Comparison of ENCODE assay signal across 8 mouse cellular contexts in the genomic region with DNA sequence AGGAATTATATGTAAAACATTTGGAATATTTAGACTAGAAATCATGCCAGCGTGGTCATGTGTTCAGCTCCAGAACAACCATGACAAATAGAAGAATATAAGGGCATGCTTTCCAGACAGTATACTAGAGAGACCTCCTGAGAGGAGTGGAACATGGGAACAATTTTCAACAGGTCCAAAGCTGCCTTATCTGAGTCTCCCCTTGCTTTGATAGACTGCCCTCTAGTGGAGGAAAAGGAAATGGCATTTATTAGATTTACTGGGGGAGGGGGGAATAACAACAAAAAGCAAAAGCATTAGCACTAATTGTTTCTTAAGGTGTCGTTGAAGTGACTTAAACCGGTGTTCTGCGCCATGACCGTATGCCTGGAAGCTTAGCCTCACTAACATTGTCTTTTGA. TPM values are rescaled to one million over a fixed set of nuclear protein-coding genes. Genes with fewer than 3 reads are reported as not detected.
A peak's percentile ranks its signal among the peaks of the same experiment; 100 is the strongest.
DNase-seq lines count a peak whose midpoint lies in the region; ATAC-seq and TF ChIP-seq lines count a peak whose summit lies in the region.

No protein-coding gene starts in this region.

- no peak for TF ChIP-seq POLR2A in lung, adult 2 months (IDR thresholded peaks at IDR 0.05; ENCODE audit: borderline replicate concordance, extremely low read depth, low read depth, low read length)

- DNase-seq in forebrain, postnatal 0 days: peak; percentile 78
- no peak for DNase-seq in forebrain, embryonic 10.5 days (ENCODE audit: extremely low spot score, low spot score)
- no peak for DNase-seq in lung, adult 2 months
- DNase-seq in lung, postnatal 4 days: no peak
- DNase-seq in ZHBTc4 (ENCODE audit: low read depth, low spot score): peak; percentile 70
- no peak for DNase-seq in left cerebral cortex, postnatal 4 days

- no peaks in the 10 kb centered on the region for H3K27me3 ChIP-seq in forebrain, postnatal 0 days (ENCODE audit: insufficient read depth, low read length)
- peaks cover 7% of the 10 kb centered on the region; the same call in 1 of the 2 replicates for H3K27me3 ChIP-seq in forebrain, embryonic 10.5 days (ENCODE audit: poor library complexity, severe bottlenecking)

- H3K27ac ChIP-seq in forebrain, postnatal 0 days (ENCODE audit: low read depth, low read length): no peak overlapping the region
- H3K27ac ChIP-seq in forebrain, embryonic 10.5 days: no peak overlapping the region

- intact Hi-C loops in left cerebral cortex, postnatal 4 days (cut with DNase I): loop anchor here (10.0 kb wide), 3 partner anchors 188 to 462 kb away; partner anchors contain the start of gene Immp2l

- 16% methylated on average over 5 of the region's 5 CpGs for WGBS in forebrain, postnatal 0 days
- 29% methylated on average over 5 of the region's 5 CpGs for WGBS in forebrain, embryonic 10.5 days
- WGBS in lung, adult 2 months: 26% methylated on average over 5 of the region's 5 CpGs

- H3K4me1 ChIP-seq in forebrain, postnatal 0 days (ENCODE audit: insufficient read depth): no peaks in the 10 kb centered on the region
- peaks cover 38% of the 10 kb centered on the region for H3K4me1 ChIP-seq in forebrain, embryonic 10.5 days
- H3K4me1 ChIP-seq in lung, adult 2 months (ENCODE audit: control insufficient read depth, insufficient read depth, low read length): peaks cover 2% of the 10 kb centered on the region; the same call in 1 of the 2 replicates

- H3K36me3 ChIP-seq in forebrain, postnatal 0 days (ENCODE audit: insufficient read depth): no peaks in the 10 kb centered on the region
- no peaks in the 10 kb centered on the region for H3K36me3 ChIP-seq in forebrain, embryonic 10.5 days (replicated peaks)

- no peak overlapping the region for H3K4me2 ChIP-seq in forebrain, postnatal 0 days (ENCODE audit: low read depth)

- H3K9me3 ChIP-seq in forebrain, postnatal 0 days (ENCODE audit: low read length): no peaks in the 10 kb centered on the region
- H3K9me3 ChIP-seq in forebrain, embryonic 10.5 days: no peaks in the 10 kb centered on the region

- TF ChIP-seq CTCF in forebrain, postnatal 0 days (IDR thresholded peaks at IDR 0.05; ENCODE audit: low read depth): peak; percentile 93
- peak; percentile 28; the same call in 1 of the 2 replicates for TF ChIP-seq CTCF in lung, adult 2 months (IDR thresholded peaks at IDR 0.05; ENCODE audit: insufficient read depth, low read length)

- H3K4me3 ChIP-seq in forebrain, postnatal 0 days (ENCODE audit: low read depth, low read length): no peak overlapping the region
- H3K4me3 ChIP-seq in forebrain, embryonic 10.5 days: no peak overlapping the region
- no peak overlapping the region for H3K4me3 ChIP-seq in lung, adult 2 months (replicated peaks; ENCODE audit: extremely low read depth, low read depth, low read length)

- no peak for ATAC-seq in forebrain, postnatal 0 days
- peak; percentile 55 for ATAC-seq in granulocyte monocyte progenitor cell, adult 5-6 weeks (replicated peaks; ENCODE audit: poor library complexity, severe bottlenecking)
- ATAC-seq in neutrophil, adult 5-6 weeks (ENCODE audit: extremely low read depth, insufficient number of reproducible peaks, low FRiP score, poor library complexity, severe bottlenecking): peak; percentile 48; the same call in 1 of the 2 replicates

- H3K9ac ChIP-seq in forebrain, postnatal 0 days: no peak overlapping the region

RNA-seq across cellular contexts. Expression of gene Lrrn3, which starts 0.8 kb away (rescaled TPM):
- 116 and 127 TPM in 2 replicates for total RNA-seq in forebrain, postnatal 0 days (2014; rRNA removed)
- 80.0 and 92.8 TPM in 2 replicates for polyA plus RNA-seq in forebrain, postnatal 0 days (2015; fragmentation: Nextera tagmentation; extraction: Ambion mirVana)
- polyA plus RNA-seq in forebrain, embryonic 10.5 days (2016; fragmentation: Nextera tagmentation; extraction: Ambion mirVana): 5.2 and 6.3 TPM in 2 replicates
- polyA plus RNA-seq in lung, adult 2 months (2012; rRNA removed): 1.2 and 2.7 TPM in 2 replicates
- not detected in 2 replicates for total RNA-seq in granulocyte monocyte progenitor cell, adult 5-6 weeks (2014; fragmentation: Nextera tagmentation)
- 0.05 TPM in 1 of 2 replicates, not detected in the other for total RNA-seq in granulocyte monocyte progenitor cell, adult 5-6 weeks (2017)
- total RNA-seq in neutrophil, adult 5-6 weeks (2017): 2.1 and 2.7 TPM in 2 replicates
- total RNA-seq in left cerebral cortex, postnatal 4 days (2021): 10 to 100 TPM; 91.0 to 97.0 TPM

Comparison
In these comparisons a context has a peak if more than half of its experiments do, and no peak if none do; other contexts are left out.
1. DNase-seq: peak in forebrain, postnatal 0 days (single experiment) and ZHBTc4 (single experiment); none in forebrain, embryonic 10.5 days (single experiment), lung, adult 2 months (single experiment), lung, postnatal 4 days (0 of 2) and left cerebral cortex, postnatal 4 days (single experiment).
2. RNA of gene Lrrn3, which starts 0.8 kb away (total RNA-seq): 116 to 127 TPM in forebrain, postnatal 0 days and 91.0 to 97.0 TPM in left cerebral cortex, postnatal 4 days; 2.1 to 2.7 TPM in neutrophil, adult 5-6 weeks and 0.05 TPM in granulocyte monocyte progenitor cell, adult 5-6 weeks; every median in the first group is over 10 times any median in the second.